Mouse (Mus musculus) megakaryocyte progenitor cell, adult 5-6 weeks (primary cell): ENCODE data around the gene Sertad2. TPM values are rescaled to one million over a fixed set of nuclear protein-coding genes. Genes with fewer than 3 reads are reported as not detected.

ENCODE experiments used
- ATAC-seq: replicated peaks from 2 replicates; pipeline ENCODE4 v1.8.0; 2016; ENCODE audit warnings: mild to moderate bottlenecking, moderate TSS enrichment, inconsistent platforms; ENCODE audit not compliant: poor library complexity
- total RNA-seq, 2 experiments: library from RNA; stranded (forward) in 1 of 2; stranded (reverse) in 1 of 2; fragments of 157-497, 149-512 nt in 1 of 2; fragments of 200-1000 nt in 1 of 2; gene quantifications; 2 replicates each; pipeline versions ENCODE4 v1.2.3 to v1.2.4; 2015 to 2017

The Sertad2 gene
- total RNA-seq (2015) (8.8 and 11.3 TPM in 2 replicates), total RNA-seq (2017) (6.9 and 9.4 TPM in 2 replicates)

- peak; percentile 87 for ATAC-seq
These were observed at the start of gene Sertad2 for GRCm38 (mm10) chr11:20542739-20543452. Sertad2 (plus strand) TSS chr11:20543253.

- no peak for ATAC-seq
These were observed 49.0 kb upstream of the Sertad2 start for GRCm38 (mm10) chr11:20493922-20494626.

GRCm38 (mm10) chr11:20500516-20500915 is 42.5 kb upstream of the Sertad2 start:
- ATAC-seq = peak; percentile 94

- ATAC-seq = no peak
These were observed 41.7 kb upstream of the Sertad2 start for GRCm38 (mm10) chr11:20501160-20501955.

- no peak for ATAC-seq
These were observed 29.5 kb upstream of the Sertad2 start for GRCm38 (mm10) chr11:20513574-20513973.

GRCm38 (mm10) chr11:20514757-20515156 is 28.3 kb upstream of the Sertad2 start:
- ATAC-seq = no peak

- ATAC-seq = no peak
These were observed 21.7 kb upstream of the Sertad2 start for GRCm38 (mm10) chr11:20521321-20521720.

GRCm38 (mm10) chr11:20522750-20523149 is 20.3 kb upstream of the Sertad2 start:
- peak; percentile 81 for ATAC-seq

- ATAC-seq = no peak
These were observed 18.6 kb upstream of the Sertad2 start for GRCm38 (mm10) chr11:20524435-20524834.

- ATAC-seq = no peak
These were observed 17.1 kb upstream of the Sertad2 start for GRCm38 (mm10) chr11:20525909-20526308.

- no peak for ATAC-seq
These were observed 15.2 kb upstream of the Sertad2 start for GRCm38 (mm10) chr11:20527901-20528300.

- no peak for ATAC-seq
These were observed 11.4 kb upstream of the Sertad2 start for GRCm38 (mm10) chr11:20531682-20531991.

GRCm38 (mm10) chr11:20531992-20532881 is 10.8 kb upstream of the Sertad2 start:
- ATAC-seq = peak; percentile 92

- ATAC-seq = no peak
These were observed 9.8 kb upstream of the Sertad2 start for GRCm38 (mm10) chr11:20533231-20533630.

GRCm38 (mm10) chr11:20537221-20537620 is 5.8 kb upstream of the Sertad2 start:
- no peak for ATAC-seq

GRCm38 (mm10) chr11:20538496-20538895 is 4.6 kb upstream of the Sertad2 start:
- ATAC-seq = no peak

- no peak for ATAC-seq
These were observed 1.8 kb upstream of the Sertad2 start for GRCm38 (mm10) chr11:20541280-20541679.

GRCm38 (mm10) chr11:20541995-20542637 is 937 bp upstream of the Sertad2 start:
- ATAC-seq = 0 out of 2 replicates have a peak, but pooled peaks have one; percentile 0

- ATAC-seq = peak; percentile 2
These were observed 534 bp downstream of the Sertad2 start for GRCm38 (mm10) chr11:20543453-20544120.
